Mouse (Mus musculus): Measurements from ENCODE around the gene Cpne8.
"Not testable (repeated sequence)": the region's sequence is repeated elsewhere in the genome, so short reads cannot be mapped to it uniquely, and the experiment has no call there.

The Cpne8 gene

GRCm38 (mm10) chr15:90610767-90611166 lies 68.5 kb downstream of the Cpne8 start:
- in situ Hi-C loops (cut with MboI, MseI) = not testable (repeated sequence)

GRCm38 (mm10) chr15:90609836-90610415 lies 69.3 kb downstream of the Cpne8 start:
- in situ Hi-C loops (cut with MboI, MseI) = no loop called here

DNA sequence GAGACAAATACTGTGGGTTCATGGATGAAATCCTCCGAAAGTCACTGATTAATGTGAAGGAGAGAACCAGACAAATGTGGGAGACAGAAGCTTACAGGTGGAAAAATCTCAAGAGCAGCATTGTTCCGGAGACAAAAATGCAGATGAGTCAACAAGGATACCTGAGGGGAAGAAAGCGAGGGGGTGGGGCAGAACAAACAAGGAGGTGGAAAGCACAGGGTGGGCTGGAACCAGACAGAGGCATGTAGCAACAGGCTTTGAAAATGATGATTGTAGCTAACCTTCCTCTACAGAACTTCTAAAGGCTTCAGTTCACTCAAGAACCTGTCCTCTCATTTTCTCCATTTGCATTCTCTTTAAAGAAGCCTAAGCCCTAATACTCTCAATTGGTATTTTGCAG lies 70.9 kb downstream of the Cpne8 start:
- in situ Hi-C loops (cut with MboI, MseI) = no loop called here

DNA sequence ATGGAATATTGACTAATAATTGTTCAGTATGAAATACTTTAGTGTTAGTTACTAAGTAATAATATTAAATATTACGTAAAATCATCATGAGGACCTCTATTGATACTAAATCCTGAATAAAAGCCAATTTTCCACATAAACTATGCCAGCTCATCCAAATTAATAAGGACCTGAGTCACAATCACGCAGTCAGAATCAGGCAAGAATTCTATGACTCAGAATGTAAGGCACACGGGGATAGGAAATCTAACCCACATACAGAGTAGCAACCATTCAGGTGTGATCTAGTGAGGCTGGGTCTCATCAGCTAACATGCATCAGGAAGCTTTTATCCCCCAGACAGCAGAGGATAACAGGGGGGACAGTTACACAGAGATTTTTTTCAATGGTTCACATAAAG lies 72.1 kb downstream of the Cpne8 start:
- in situ Hi-C loops (cut with MboI, MseI) = no loop called here

DNA sequence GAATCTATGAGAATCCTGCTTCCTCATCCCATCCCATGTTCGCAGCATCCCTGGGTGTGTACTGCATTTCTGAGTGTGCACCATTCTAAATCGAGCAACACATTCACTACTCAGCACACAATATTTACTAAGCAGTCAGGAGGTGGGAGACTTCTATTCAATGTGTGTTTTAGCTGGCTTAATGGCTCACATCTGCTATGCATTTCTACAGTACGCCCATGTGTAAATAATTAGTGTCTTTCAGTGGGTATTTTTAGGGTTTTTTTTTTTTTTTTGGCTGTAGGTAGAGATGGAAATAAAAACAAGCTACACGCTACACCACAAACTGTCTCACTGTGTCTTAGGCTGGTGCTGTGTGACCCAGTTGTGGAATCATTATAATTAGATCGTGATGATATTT lies 75.6 kb downstream of the Cpne8 start:
- in situ Hi-C loops (cut with MboI, MseI) = no loop called here

DNA sequence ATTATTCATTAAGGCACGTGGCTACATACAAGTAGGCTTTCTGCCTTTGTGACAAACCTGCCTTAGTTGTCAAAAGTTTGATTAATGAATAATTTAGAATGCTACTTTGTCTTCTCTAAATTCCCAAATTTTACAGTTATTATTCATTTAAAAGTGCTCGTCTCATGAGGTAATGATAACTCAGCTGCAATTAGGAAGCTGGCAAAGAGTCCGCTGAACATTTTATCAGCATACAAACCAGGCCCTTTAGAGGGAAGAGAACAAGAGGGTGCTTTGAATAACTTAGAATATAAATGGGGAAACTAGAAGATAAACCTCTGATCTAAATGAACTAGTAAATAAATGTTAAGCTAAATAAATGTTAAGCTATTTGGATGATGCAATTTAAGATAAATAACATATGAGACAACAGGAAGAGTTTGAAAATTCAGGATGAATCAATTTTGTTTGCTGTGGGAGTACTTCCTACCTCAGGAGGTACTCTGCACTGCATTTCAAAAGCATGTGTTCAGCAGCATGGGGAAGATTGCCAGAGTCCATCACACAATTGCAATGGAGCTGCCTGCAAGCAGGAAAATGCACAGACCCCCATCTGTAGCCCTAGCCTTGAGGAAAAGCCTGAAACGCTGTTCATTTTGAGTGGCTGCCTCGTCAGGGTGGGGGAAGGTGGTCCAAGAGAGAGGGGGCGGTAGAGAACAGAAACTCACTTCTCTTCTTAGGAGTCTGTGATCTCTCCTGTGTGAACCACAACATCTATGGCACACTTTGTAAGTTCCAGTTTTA lies 81.3 kb downstream of the Cpne8 start:
- in situ Hi-C loops (cut with MboI, MseI) = no loop called here

- in situ Hi-C loops (cut with MboI, MseI) = no loop called here
Measured at GRCm38 (mm10) chr15:90595592-90595991, 83.6 kb downstream of the Cpne8 start.

- in situ Hi-C loops (cut with MboI, MseI) = loop anchor here (10.0 kb wide), 1 partner anchor 1625 kb away; no protein-coding TSS in a partner anchor
Measured at GRCm38 (mm10) chr15:90589587-90589986, 89.6 kb downstream of the Cpne8 start.

DNA sequence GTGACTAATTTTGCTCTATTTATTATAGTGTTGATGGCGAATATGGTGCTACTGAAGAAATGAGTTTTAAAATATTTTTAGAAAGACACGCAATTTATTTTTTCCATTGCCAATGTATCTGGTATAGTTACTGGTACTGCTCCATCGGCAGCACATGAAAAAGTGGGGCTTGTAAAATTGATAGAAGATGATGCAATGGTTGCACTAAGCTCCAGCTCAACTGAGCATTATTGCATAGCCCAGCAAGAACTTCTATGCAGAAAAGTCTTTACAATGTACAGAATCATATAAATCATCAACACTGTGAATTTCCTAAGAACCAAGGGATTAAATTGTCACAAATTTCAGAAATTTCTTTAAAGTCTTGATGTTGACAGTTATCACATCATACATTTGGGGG lies 101.8 kb downstream of the Cpne8 start:
- in situ Hi-C loops (cut with MboI, MseI) = no loop called here

- in situ Hi-C loops (cut with MboI, MseI) = no loop called here
Measured at GRCm38 (mm10) chr15:90569246-90569645, 110.0 kb downstream of the Cpne8 start.

DNA sequence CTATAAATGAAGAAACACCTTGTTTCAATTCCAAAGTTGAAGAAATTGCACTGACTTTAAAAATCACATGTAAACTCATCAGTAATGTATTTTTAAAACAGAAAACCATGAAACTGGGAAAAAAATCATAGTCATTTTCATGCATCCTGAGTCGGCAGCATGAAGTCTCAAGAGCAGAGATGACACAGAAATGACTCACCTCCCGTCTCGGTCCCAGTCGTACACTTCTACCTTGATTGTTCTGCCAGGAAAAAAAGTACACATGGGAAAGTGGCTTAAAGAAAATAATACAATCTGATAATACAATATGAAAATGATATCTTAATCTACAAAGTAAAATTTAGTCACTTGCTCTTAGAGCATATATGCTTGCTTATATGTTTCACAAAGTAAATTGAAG lies 111.2 kb downstream of the Cpne8 start:
- in situ Hi-C loops (cut with MboI, MseI) = no loop called here

DNA sequence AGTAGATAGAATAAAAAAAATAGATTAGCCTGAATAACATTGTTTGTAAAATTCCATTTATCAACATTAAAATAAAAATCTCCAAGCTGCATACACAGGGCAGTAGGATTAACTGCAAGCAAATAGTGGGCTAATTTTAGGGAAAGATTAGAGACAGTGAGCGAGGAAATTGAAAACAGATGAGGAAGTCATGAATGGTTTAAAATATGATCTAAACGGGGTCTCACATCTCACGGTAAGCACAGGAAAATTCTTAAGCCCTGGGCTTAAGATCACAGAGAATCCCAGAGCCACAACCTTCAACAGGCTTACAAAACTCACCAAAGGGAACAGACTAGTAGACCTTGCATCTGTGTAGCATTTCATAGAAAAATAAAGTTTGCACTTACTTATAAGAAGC lies 115.2 kb downstream of the Cpne8 start:
- in situ Hi-C loops (cut with MboI, MseI) = no loop called here

DNA sequence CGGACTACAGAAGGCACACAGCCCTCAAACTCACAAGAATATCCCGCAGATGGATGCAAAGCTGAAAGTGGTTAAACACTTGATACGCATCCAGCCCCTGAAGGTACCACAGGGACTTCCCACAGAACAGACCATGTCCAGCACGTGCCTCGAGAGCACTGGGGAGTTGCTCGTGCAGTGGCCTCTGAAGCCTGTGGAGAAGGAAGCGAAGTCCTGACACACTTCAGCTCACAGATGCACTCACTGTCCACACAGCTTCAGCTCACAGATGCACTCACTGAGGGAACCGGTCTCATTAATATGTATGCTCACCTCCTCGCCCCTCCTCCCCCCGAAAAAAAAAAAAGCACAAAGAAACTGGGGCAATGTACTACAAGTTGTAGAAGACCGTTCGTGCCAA lies 117.6 kb downstream of the Cpne8 start:
- in situ Hi-C loops (cut with MboI, MseI) = no loop called here

GRCm38 (mm10) chr15:90548589-90548988 lies 130.6 kb downstream of the Cpne8 start:
- in situ Hi-C loops (cut with MboI, MseI) = no loop called here

DNA sequence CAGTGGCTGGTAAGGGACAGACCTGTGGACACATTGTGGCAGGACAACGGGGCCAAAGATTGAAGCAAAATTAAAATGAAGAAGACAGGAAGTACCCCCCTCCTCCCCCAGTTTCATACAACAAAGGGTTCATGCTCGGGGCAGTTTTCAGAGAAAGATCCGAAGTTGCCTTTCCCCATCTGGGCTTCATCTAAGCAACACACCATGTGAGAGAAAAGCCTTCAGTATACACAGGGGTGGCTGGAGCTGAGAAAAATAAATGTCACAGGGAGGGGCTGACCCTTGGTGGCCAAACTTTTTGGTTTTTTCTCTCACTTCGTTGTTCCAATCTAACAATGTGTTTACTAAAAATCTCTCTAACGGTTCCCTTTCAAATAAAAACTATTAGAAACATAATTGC lies 135.8 kb downstream of the Cpne8 start:
- in situ Hi-C loops (cut with MboI, MseI) = no loop called here

DNA sequence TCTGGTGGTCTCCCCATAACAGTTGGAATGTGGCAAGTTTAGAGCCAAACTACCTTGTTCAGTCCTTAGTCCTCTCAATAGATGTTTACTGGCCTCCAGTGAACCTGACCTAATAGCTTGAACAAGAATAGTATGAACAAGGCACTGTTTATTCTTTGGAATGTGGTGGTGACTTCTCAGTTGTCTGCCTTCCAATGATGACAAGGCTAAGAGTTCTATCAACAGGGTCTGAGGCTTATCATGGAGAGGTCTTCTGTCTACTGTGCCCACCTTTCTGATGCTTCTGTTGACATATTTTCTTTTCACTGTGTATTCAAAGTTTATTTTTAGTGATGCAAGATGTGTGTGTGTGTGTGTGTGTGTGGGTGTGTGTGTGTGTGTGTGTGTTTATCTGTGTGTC lies 137.1 kb downstream of the Cpne8 start:
- in situ Hi-C loops (cut with MboI, MseI) = no loop called here

DNA sequence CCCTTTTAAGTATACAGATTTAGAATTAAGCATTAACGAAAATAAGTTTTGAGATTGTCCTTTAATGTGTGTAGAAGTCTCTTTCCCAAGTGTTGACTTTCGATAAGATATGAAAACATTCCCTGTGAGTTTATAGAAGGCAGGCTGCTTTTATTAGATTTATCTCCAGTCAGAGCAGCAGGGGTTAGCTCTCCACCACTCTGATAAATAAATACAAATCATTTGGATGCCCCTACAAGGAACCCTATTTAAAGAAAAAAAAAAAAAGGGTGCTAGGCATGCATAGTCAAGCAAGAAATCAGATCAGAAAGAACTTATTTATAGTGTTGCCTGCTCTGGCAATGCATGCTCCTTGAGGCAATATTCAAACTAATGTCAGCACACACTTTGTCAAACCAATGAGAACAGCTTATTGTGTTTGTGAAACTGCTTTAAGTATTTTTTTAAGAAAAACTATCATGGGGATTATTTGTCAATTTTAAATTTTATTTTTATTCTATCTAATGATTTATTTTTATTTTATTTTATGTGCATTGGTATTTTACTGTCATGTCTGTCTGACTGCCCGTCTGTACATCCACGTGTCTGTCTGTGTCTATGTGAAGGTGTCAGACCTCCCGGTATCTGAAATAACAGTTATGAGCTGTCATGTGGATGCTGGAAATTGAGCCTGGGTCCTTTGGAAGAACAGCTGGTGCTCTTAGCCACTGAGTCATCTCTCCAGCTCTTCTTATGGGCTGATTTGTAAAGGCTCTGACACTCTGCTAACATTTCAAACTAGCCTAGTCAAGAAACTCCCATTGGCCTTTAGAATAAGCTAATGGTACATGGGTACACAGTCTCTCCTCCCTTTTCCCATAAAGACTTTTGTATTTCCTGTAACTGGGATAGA lies 142.7 kb downstream of the Cpne8 start:
- in situ Hi-C loops (cut with MboI, MseI) = no loop called here

DNA sequence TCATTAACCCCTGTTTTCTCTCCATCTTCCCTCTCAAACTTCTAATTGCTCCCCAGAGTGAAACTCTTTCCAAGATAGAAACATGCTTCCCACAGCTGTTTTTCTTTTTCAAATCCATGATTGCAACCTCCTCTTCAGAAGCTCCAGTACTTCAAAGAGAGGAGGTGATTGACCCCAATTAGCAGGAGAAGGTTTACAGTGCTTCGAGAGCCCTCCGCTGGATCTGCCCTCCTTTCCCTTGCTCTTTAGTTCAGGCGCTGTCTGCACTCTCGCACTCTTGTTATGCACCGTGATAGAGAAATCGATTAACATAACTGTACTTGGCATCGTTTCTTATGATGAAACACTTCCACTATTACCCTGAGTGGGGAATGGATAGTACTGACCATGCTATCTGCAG lies 143.5 kb downstream of the Cpne8 start:
- in situ Hi-C loops (cut with MboI, MseI) = no loop called here

- in situ Hi-C loops (cut with MboI, MseI) = no loop called here
Measured at GRCm38 (mm10) chr15:90512769-90513168, 166.5 kb downstream of the Cpne8 start.

GRCm38 (mm10) chr15:90497080-90497479 lies 182.2 kb downstream of the Cpne8 start:
- in situ Hi-C loops (cut with MboI, MseI) = no loop called here

DNA sequence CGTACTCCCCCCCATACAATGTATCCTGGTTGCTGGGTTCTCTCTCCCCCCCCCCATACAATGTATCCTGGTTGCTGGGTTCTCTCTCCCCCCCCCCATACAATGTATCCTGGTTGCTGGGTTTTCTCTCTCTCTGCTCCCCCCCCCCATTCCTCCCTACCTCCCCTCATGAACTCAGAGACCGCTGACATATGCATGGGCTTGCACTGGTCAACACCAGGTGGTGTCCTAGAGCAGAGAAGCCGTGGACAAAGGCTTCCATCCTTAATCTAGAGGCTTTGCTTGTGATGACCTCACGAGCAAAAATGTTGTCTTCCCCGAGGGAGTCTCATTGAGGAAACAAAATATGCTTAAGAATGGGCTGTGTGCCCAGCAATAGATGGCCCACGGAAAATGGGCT lies 187.7 kb downstream of the Cpne8 start:
- in situ Hi-C loops (cut with MboI, MseI) = no loop called here

GRCm38 (mm10) chr15:90490186-90490585 lies 189.0 kb downstream of the Cpne8 start:
- in situ Hi-C loops (cut with MboI, MseI) = no loop called here
